Mouse (Mus musculus) small intestine, adult 2 months (tissue): ENCODE measurements around the gene Itgb3. TPM values are rescaled to one million over a fixed set of nuclear protein-coding genes. Genes with fewer than 3 reads are reported as not detected.

ENCODE experiments used
- H3K27ac ChIP-seq: fragments of 200-500 bp; 2 replicates; pipeline ENCODE4 v1.5.1; 2012; ENCODE audit warnings: low read depth, low read length, control low read depth, inconsistent platforms; ENCODE audit not compliant: insufficient read depth
- H3K27me3 ChIP-seq: fragments of 200-500 bp; 2 replicates; pipeline ENCODE4 v1.6.1; 2012; ENCODE audit warnings: mild to moderate bottlenecking, moderate library complexity, low read length, inconsistent platforms; ENCODE audit not compliant: control insufficient read depth, insufficient read depth
- H3K36me3 ChIP-seq: fragments of 200-500 bp; 2 replicates; pipeline ENCODE4 v1.6.1; 2012; ENCODE audit warnings: mild to moderate bottlenecking, low read length, control low read depth, inconsistent platforms; ENCODE audit not compliant: control insufficient read depth, insufficient read depth
- H3K4me1 ChIP-seq: fragments of 200-500 bp; 2 replicates; pipeline ENCODE4 v1.6.1; 2012; ENCODE audit warnings: low read length, inconsistent platforms, mixed read lengths; ENCODE audit not compliant: control insufficient read depth, insufficient read depth, insufficient read length
- H3K4me3 ChIP-seq: fragments of 200-500 bp; 2 replicates; pipeline ENCODE4 v1.5.1; 2012; ENCODE audit warnings: low read depth, mild to moderate bottlenecking, control low read depth, inconsistent platforms, low read length, moderate library complexity
- CTCF ChIP-seq: fragments of 200-500 bp; IDR thresholded peaks from 2 replicates; pipeline ENCODE4 v1.5.1; 2012; ENCODE audit warnings: low read depth, mild to moderate bottlenecking, control low read depth, inconsistent platforms, low read length, moderate library complexity, mixed read lengths; ENCODE audit not compliant: insufficient replicate concordance, insufficient read length; ENCODE audit errors: extremely low read depth
- POLR2A ChIP-seq: fragments of 200-500 bp; IDR thresholded peaks from 2 replicates; pipeline ENCODE4 v1.6.1; 2012; ENCODE audit warnings: low read depth, mild to moderate bottlenecking, control low read depth, inconsistent platforms, low read length, moderate library complexity
- WGBS: fragments of 180-500 bp; shearing (Covaris S2); methylation state at CpG from one replicate; pipeline ENCODE4 v1.1.7; 2018; 5-methylcytosine and 5-hydroxymethylcytosine counted together
- polyA plus RNA-seq: library from polyadenylated mRNA; depleted of rRNA; stranded (reverse); fragments of >200 nt; gene quantifications from 2 replicates; pipeline ENCODE4 v1.2.3, GENCODE M21; 2012

Itgb3 gene
- polyA plus RNA-seq, 1 experiment: 7.2 TPM

GRCm38 (mm10) chr11:104660599-104660998, 52.8 kb downstream of the Itgb3 start:
- Histone ChIP-seq H3K4me3 (no peak overlapping the region), H3K27ac (no peak overlapping the region), H3K27me3 (no peaks in the 10 kb centered on the region), H3K4me1 (no peaks in the 10 kb centered on the region), H3K36me3 (no peaks in the 10 kb centered on the region)
- WGBS: 93% methylated on average over 4 of the region's 4 CpGs
- TF ChIP-seq CTCF (no peak), POLR2A (no peak)

- H3K4me3 ChIP-seq: no peak overlapping the region
- 84% methylated on average over 5 of the region's 5 CpGs for WGBS
- no peaks in the 10 kb centered on the region for H3K4me1 ChIP-seq
- no peak overlapping the region for H3K27ac ChIP-seq
- TF ChIP-seq POLR2A: no peak
- TF ChIP-seq CTCF: no peak
- H3K36me3 ChIP-seq: no peaks in the 10 kb centered on the region
- H3K27me3 ChIP-seq: no peaks in the 10 kb centered on the region
Observed at GRCm38 (mm10) chr11:104661106-104661505, 53.3 kb downstream of the Itgb3 start.

- WGBS: 73% methylated on average over 20 of the region's 20 CpGs
- Histone ChIP-seq H3K36me3 (no peaks in the 10 kb centered on the region), H3K4me1 (no peaks in the 10 kb centered on the region), H3K27ac (no peak overlapping the region), H3K4me3 (no peak overlapping the region), H3K27me3 (no peaks in the 10 kb centered on the region)
- TF ChIP-seq CTCF (no peak), POLR2A (no peak)
Observed at GRCm38 (mm10) chr11:104661531-104662205, 53.9 kb downstream of the Itgb3 start.

GRCm38 (mm10) chr11:104662573-104662972, 54.8 kb downstream of the Itgb3 start:
- no peaks in the 10 kb centered on the region for H3K27me3 ChIP-seq
- H3K4me3 ChIP-seq: no peak overlapping the region
- H3K36me3 ChIP-seq: no peaks in the 10 kb centered on the region
- no peaks in the 10 kb centered on the region; the same call in 1 of the 2 replicates for H3K4me1 ChIP-seq
- TF ChIP-seq POLR2A (no peak), CTCF (no peak)
- 82% methylated on average over 11 of the region's 11 CpGs for WGBS
- no peak overlapping the region for H3K27ac ChIP-seq

GRCm38 (mm10) chr11:104663241-104663877, 55.6 kb downstream of the Itgb3 start:
- WGBS: 59% methylated on average over 6 of the region's 6 CpGs
- no peaks in the 10 kb centered on the region for H3K27me3 ChIP-seq
- TF ChIP-seq CTCF: no peak
- no peak for TF ChIP-seq POLR2A
- H3K36me3 ChIP-seq: no peaks in the 10 kb centered on the region
- no peak overlapping the region for H3K4me3 ChIP-seq
- H3K27ac ChIP-seq: no peak overlapping the region
- H3K4me1 ChIP-seq: no peaks in the 10 kb centered on the region; the same call in 1 of the 2 replicates

- TF ChIP-seq CTCF (no peak), POLR2A (no peak)
- Histone ChIP-seq H3K27ac (no peak overlapping the region), H3K27me3 (no peaks in the 10 kb centered on the region), H3K4me1 (no peaks in the 10 kb centered on the region; the same call in 1 of the 2 replicates), H3K4me3 (no peak overlapping the region), H3K36me3 (no peaks in the 10 kb centered on the region)
- WGBS: 32% methylated on average over 3 of the region's 3 CpGs
Observed at GRCm38 (mm10) chr11:104663878-104664261, 56.1 kb downstream of the Itgb3 start.

DNA sequence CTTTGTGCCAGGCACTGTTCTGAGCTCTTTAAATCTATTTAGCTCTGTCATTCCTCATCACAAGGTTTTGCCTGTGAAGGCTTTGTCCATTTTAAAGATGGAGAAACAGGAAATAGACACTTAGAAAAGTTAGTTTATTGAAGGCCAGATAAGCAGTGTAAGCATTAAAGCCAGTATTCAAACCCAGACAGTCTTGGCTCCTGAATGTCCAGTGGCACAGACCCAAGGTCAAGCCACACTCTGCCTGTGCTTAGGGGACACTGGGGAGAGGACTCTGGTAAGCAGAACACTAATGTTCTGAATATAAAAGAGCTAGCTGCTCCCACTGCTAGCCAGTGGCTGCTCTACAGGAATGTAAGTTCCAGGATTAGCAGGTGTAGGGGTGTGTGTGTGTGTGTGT, 56.6 kb downstream of the Itgb3 start:
- H3K36me3 ChIP-seq: no peaks in the 10 kb centered on the region
- H3K27me3 ChIP-seq: no peaks in the 10 kb centered on the region
- TF ChIP-seq POLR2A (no peak), CTCF (no peak)
- H3K4me1 ChIP-seq: no peaks in the 10 kb centered on the region; the same call in 1 of the 2 replicates
- H3K27ac ChIP-seq: no peak overlapping the region
- H3K4me3 ChIP-seq: no peak overlapping the region
